Mouse (Mus musculus) thymus, adult 2 months (tissue): ENCODE measurements around the gene Cdh22. TPM values are rescaled to one million over a fixed set of nuclear protein-coding genes. Genes with fewer than 3 reads are reported as not detected.

Experiments
- DNase-seq: peaks from one replicate; pipeline ENCODE4 v3.0.0; 2021
- H3K27ac ChIP-seq: fragments of 200-500 bp; 2 replicates; pipeline ENCODE4 v1.5.1; 2012; ENCODE audit warnings: low read length, control low read depth; ENCODE audit not compliant: control insufficient read depth, insufficient read depth
- H3K27me3 ChIP-seq: fragments of 200-500 bp; 2 replicates; pipeline ENCODE4 v1.6.1; 2012; ENCODE audit warnings: mild to moderate bottlenecking, low read length, moderate library complexity, mixed read lengths; ENCODE audit not compliant: control insufficient read depth, insufficient read depth
- H3K36me3 ChIP-seq: fragments of 200-500 bp; 2 replicates; pipeline ENCODE4 v1.6.1; 2012; ENCODE audit warnings: mild to moderate bottlenecking, low read length, moderate library complexity; ENCODE audit not compliant: control insufficient read depth, insufficient read depth
- H3K4me1 ChIP-seq: fragments of 200-500 bp; replicated peaks from 2 replicates; pipeline ENCODE4 v1.6.1; 2012; ENCODE audit warnings: low read length; ENCODE audit not compliant: control insufficient read depth, insufficient read depth
- H3K4me3 ChIP-seq: fragments of 200-500 bp; 2 replicates; pipeline ENCODE4 v1.5.1; 2012; ENCODE audit warnings: mild to moderate bottlenecking, low read length, control low read depth, moderate library complexity; ENCODE audit not compliant: control insufficient read depth, insufficient read depth
- CTCF ChIP-seq: fragments of 200-500 bp; IDR thresholded peaks from 2 replicates; pipeline ENCODE4 v1.5.1; 2012; ENCODE audit warnings: mild to moderate bottlenecking, control low read depth, low read length, moderate library complexity, borderline replicate concordance; ENCODE audit not compliant: control insufficient read depth, poor library complexity, insufficient read depth; ENCODE audit errors: extremely low read depth
- POLR2A ChIP-seq: fragments of 200-500 bp; IDR thresholded peaks from 2 replicates; pipeline ENCODE4 v1.6.1; 2012; ENCODE audit warnings: mild to moderate bottlenecking, low read length, control low read depth, moderate library complexity; ENCODE audit not compliant: control insufficient read depth, poor library complexity, insufficient read depth; ENCODE audit errors: extremely low read depth
- WGBS: fragments of 180-500 bp; shearing (Covaris S2); methylation state at CpG from one replicate; pipeline ENCODE4 v1.1.7; 2018; 5-methylcytosine and 5-hydroxymethylcytosine counted together
- polyA plus RNA-seq: library from polyadenylated mRNA; depleted of rRNA; stranded (reverse); fragments of >200 nt; gene quantifications from 2 replicates; pipeline ENCODE4 v1.2.3, GENCODE M21; 2012

Cdh22 gene
- polyA plus RNA-seq, 1 experiment = 1.2 TPM

DNA sequence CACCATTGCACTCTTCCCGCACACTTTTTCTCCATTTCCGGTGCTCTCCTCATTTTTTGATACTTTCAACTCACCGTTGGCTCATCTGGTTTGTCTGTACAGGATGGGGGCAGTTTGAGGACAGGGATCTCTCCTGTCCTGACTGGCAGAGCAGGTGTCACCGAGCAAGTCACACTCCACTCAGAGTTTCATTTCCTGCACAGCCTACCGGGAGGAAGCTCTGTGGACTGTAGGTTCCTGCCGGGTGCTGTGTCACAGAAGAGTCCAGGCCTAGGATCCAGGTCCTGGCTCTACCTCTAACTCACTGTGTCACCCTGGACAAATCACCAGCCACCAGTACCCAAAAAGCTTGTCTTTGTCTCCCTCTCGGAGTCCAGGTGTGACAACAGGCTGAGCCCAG, 7.1 kb upstream of the Cdh22 start:
- TF ChIP-seq POLR2A = no peak
- no peak for TF ChIP-seq CTCF
- peaks cover 5% of the 10 kb centered on the region; the same call in 1 of the 2 replicates for H3K27me3 ChIP-seq
- WGBS = 17% methylated on average over 7 of the region's 7 CpGs

DNA sequence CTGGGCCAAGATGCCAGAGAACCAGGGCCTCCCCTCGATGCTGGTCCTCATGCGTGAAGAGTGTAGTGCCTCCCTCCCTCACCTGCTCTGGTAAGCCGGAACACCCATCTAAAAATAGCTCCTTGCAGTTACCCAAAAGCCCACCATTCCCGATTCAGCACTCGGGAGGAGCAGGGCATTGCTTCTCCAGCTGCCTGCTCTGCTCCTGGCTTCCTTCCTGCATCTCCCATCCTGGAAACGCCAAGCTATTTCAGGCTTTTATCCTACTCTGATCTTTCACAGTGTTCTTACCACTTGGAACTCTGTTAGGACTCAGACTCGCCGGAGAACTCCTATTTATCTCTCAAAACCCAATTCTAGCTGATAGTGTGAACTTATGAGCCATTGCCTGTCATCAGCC, 5.7 kb upstream of the Cdh22 start:
- no peaks in the 10 kb centered on the region for H3K36me3 ChIP-seq
- no peak overlapping the region for H3K4me3 ChIP-seq
- no peak for DNase-seq
- H3K4me1 ChIP-seq = 0 out of 2 replicates have a peak, but pooled peaks cover under 1% of the 10 kb centered on the region
- peaks cover 5% of the 10 kb centered on the region; the same call in 1 of the 2 replicates for H3K27me3 ChIP-seq
- TF ChIP-seq CTCF = no peak
- TF ChIP-seq POLR2A = no peak
- no peak overlapping the region for H3K27ac ChIP-seq
- 45% methylated on average over 8 of the region's 8 CpGs for WGBS

More for the DNA sequence above, 7.1 kb upstream of the Cdh22 start:
- no peaks in the 10 kb centered on the region for H3K36me3 ChIP-seq
- H3K27ac ChIP-seq = no peak overlapping the region
- no peak overlapping the region for H3K4me3 ChIP-seq
- H3K4me1 ChIP-seq = peaks cover 3% of the 10 kb centered on the region; the same call in 1 of the 2 replicates
- DNase-seq = no peak

DNA sequence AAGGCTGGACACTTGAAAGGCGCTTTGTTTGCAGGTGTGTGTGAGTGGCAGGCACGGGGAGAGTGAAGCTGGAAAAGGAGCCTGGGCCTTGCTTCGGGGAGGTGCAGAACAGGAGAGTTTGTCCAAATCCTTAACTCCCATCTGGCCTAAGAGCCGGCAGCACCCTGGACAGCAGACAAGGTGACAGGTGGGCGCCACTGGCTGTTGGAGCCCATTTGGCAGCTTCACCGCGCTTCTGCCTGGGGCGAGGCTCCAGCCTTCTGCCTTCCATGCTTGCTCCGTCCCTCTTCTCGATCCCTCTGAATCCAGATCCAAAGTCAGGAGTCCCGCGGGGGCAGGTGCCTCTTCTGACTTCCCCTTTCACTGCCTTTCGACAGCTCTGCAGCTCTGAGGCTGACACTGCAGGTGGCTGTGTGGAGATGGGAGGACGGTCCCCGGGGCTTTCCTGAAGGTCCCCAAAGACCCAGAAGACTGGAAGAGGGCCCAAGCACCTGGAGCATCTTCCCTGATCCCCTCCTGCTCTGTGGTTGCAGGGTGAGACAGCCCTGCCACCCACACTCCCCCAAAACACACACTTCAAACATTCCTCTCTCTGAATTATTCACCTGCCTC, 5.0 kb upstream of the Cdh22 start:
- 12% methylated on average over 15 of the region's 15 CpGs for WGBS
- Histone ChIP-seq H3K27me3 (peaks cover 10% of the 10 kb centered on the region; the same call in 1 of the 2 replicates), H3K4me1 (no peaks in the 10 kb centered on the region), H3K27ac (no peak overlapping the region), H3K36me3 (no peaks in the 10 kb centered on the region), H3K4me3 (no peak overlapping the region)
- DNase-seq = no peak
- no peak for TF ChIP-seq POLR2A
- no peak for TF ChIP-seq CTCF

DNA sequence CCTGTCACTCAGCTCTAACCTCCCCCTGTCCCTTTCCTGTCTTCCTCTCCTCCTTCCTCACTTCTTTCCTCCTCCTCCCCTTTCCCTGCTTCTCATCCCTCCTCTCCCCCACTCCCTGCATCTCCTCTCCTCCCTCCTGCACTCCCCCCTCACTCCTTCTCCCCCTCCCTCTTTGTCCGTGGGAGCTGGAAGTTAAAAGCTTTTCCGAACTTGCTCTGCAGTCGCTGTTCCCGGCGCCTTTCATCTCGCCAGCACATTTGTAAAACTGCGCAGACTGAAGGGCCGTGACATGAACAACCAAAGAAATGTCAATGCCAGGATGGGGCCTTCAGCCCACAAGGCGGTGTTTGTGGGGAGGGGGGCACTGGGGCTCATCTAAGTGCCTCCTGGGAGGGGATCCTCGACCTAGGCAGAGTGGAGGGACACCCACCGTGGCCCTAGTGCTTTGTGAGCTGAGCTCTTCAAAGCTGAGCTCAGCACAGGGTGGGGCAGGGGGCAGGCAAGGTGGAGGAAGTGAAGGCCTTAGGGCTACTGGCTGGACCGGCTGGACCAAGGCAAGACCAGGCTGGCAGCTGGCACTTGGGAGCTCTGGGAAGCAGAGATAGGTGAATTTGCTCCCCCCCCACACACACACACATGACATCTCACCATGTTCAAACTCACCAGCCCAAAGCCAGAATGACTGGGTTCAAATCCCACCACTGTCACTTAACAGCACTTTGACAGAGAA, 3.9 kb upstream of the Cdh22 start:
- DNase-seq = no peak
- 37% methylated on average over 12 of the region's 12 CpGs for WGBS
- Histone ChIP-seq H3K4me1 (no peaks in the 10 kb centered on the region), H3K27me3 (peaks cover 15% of the 10 kb centered on the region), H3K36me3 (no peaks in the 10 kb centered on the region), H3K27ac (no peak overlapping the region), H3K4me3 (no peak overlapping the region)
- no peak for TF ChIP-seq POLR2A
- TF ChIP-seq CTCF = no peak

DNA sequence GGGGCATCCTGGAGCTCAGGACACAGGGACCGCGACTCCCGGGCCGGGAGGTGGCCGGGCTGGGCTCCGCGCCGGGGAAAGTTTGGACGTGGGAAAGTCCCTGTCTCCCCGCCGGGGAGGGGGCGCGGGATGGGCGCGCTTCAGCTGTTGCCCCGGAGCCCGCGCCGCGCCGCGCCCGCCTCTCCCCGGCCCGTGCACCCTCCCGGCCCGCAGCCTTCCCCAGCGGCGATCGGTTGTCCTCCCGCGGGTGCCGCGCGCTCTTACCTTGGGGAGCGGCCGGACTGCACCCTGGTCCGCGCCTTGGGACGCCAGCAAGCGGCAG, 401 bp downstream of the Cdh22 start:
- DNase-seq = no peak

DNA sequence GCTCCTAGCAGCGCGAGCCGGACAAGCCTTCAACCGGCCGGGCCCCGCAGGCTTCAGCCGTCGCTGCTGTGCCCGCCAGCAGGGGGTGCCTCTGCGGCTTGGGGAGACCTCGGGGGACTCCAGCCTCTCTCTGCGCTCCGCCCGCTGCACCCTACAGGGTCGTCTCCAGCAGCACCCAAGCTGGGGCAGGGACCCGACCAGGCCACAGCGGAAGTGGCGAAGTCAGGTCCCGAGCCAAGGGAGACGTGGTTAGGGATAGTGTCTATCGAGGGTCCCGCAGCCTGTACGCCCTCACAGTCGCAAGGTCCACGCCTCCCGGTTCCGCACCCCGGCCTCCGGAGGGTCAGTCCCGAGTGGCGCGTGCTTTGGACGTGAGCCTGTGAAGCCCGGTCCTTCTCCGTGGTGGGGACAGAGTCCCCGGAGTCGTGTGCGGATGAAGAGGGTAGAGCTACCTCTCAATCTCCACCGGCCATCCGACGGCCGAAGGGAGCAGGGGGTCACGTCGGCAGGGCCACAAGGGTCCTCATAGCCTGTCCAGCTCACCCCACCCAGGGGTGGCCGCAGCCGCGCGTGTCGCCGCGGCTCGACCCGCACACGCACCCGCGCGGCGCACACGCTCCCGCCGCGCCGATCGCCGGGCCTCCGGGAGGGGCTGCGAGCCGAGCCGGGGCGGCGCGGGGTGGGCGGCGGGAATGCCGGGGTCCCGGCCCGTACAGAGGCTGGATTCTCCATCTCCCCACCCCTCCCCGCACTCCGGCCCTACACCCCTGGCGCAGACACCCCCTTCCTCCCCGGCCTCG, 962 bp downstream of the Cdh22 start:
- WGBS = 6% methylated on average over 82 of the region's 82 CpGs
- Histone ChIP-seq H3K4me3 (no peak overlapping the region), H3K4me1 (no peaks in the 10 kb centered on the region), H3K27me3 (peaks cover 22% of the 10 kb centered on the region), H3K36me3 (no peaks in the 10 kb centered on the region), H3K27ac (no peak overlapping the region)
- peak; percentile 54 for DNase-seq
- TF ChIP-seq POLR2A (no peak), CTCF (0 out of 2 replicates have a peak, but pooled peaks have one; percentile 34)

More for the DNA sequence above, 401 bp downstream of the Cdh22 start:
- Histone ChIP-seq H3K4me1 (no peaks in the 10 kb centered on the region), H3K27me3 (peaks cover 22% of the 10 kb centered on the region), H3K36me3 (no peaks in the 10 kb centered on the region), H3K27ac (no peak overlapping the region), H3K4me3 (0 out of 2 replicates have a peak overlapping the region, but pooled peaks have one; percentile 2)
- WGBS = 2% methylated on average over 41 of the region's 41 CpGs
- TF ChIP-seq POLR2A (no peak), CTCF (no peak)
